Mouse (Mus musculus) heart, embryonic 11.5 days (tissue): ENCODE data around the gene Itpk1. TPM values are rescaled to one million over a fixed set of nuclear protein-coding genes. Genes with fewer than 3 reads are reported as not detected.

ENCODE experiments used
- ATAC-seq: fragments of 200-750 bp; cut with Nextera tagmentation; replicated peaks from 2 replicates; pipeline ENCODE4 v1.8.0; 2017; ENCODE audit warnings: moderate library complexity; ENCODE audit not compliant: insufficient number of reproducible peaks, low FRiP score, low TSS enrichment
- H3K27ac ChIP-seq: fragments of 300-500 bp; sonication (generic); 2 replicates; pipeline ENCODE4 v1.5.1; 2014; ENCODE audit warnings: mild to moderate bottlenecking, low read depth, low read length
- H3K27me3 ChIP-seq: fragments of 300-500 bp; sonication (generic); 2 replicates; pipeline ENCODE4 v1.6.1; 2014; ENCODE audit warnings: mild to moderate bottlenecking, low read length, mixed read lengths; ENCODE audit not compliant: control insufficient read depth, insufficient read depth
- H3K36me3 ChIP-seq: fragments of 300-500 bp; sonication (generic); 2 replicates; pipeline ENCODE4 v1.6.1; 2014; ENCODE audit warnings: mild to moderate bottlenecking, low read length, moderate library complexity, mixed read lengths; ENCODE audit not compliant: control insufficient read depth, insufficient read depth
- H3K4me1 ChIP-seq: fragments of 300-500 bp; sonication (generic); 2 replicates; pipeline ENCODE4 v1.6.1; 2014; ENCODE audit warnings: low read length; ENCODE audit not compliant: control insufficient read depth, insufficient read depth
- H3K4me2 ChIP-seq: fragments of 300-500 bp; sonication (generic); 2 replicates; pipeline ENCODE4 v1.6.1; 2014; ENCODE audit warnings: mild to moderate bottlenecking, moderate library complexity
- H3K4me3 ChIP-seq: fragments of 300-500 bp; sonication (generic); 2 replicates; pipeline ENCODE4 v1.5.1; 2014; ENCODE audit warnings: low read depth, low read length
- H3K9ac ChIP-seq: fragments of 300-500 bp; sonication (generic); 2 replicates; pipeline ENCODE4 v1.6.1; 2014; ENCODE audit warnings: mild to moderate bottlenecking, low read depth, low read length, moderate library complexity
- H3K9me3 ChIP-seq: fragments of 300-500 bp; sonication (generic); replicated peaks from 2 replicates; pipeline ENCODE4 v1.6.1; 2016; ENCODE audit warnings: low read length; ENCODE audit not compliant: control insufficient read depth
- WGBS: fragments of 180-500 bp; shearing (Covaris S2); extraction: QIAGEN DNeasy Blood & Tissue Kit; methylation state at CpG from one replicate; pipeline ENCODE4 v1.1.7; 2014; ENCODE audit not compliant: insufficient replicate concordance; 5-methylcytosine and 5-hydroxymethylcytosine counted together
- polyA plus RNA-seq: library from polyadenylated mRNA; unstranded; fragments of >200 nt; fragmentation: Nextera tagmentation; extraction: Ambion mirVana; gene quantifications from 2 replicates; pipeline ENCODE4 v1.2.1, GENCODE M21; 2014

Gene Itpk1
- polyA plus RNA-seq, 1 experiment from 2014 or later, result 3.5 TPM

DNA sequence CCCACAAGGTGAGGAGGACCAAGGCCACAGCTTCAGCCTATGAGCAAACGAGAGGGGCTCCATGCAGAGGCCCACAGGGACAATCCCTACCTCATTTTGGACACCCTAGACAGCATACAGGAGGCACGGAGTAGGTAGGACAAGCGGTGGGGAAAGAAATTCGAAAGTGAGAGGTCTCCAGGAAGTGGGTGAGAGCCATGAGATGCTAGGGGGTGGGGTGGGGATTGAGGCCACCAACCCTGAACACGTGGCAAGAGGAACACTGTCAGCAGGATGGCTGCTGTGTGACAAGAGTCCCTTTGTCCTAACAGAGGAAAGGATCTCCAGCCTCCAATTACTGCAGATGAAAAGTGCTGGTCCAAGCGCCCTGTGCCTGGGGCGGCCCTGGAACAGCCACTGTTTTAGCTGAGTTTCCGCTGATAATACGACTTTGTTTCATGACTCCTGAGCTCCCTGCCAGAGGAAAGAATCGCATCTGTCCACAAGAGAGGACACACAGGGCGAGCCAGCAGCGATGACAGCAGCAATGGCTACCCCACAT lies 82.4 kb downstream of the Itpk1 start:
- 60% methylated on average over 12 of the region's 12 CpGs for WGBS
- peaks cover 2% of the 10 kb centered on the region; the same call in 1 of the 2 replicates for H3K4me1 ChIP-seq

DNA sequence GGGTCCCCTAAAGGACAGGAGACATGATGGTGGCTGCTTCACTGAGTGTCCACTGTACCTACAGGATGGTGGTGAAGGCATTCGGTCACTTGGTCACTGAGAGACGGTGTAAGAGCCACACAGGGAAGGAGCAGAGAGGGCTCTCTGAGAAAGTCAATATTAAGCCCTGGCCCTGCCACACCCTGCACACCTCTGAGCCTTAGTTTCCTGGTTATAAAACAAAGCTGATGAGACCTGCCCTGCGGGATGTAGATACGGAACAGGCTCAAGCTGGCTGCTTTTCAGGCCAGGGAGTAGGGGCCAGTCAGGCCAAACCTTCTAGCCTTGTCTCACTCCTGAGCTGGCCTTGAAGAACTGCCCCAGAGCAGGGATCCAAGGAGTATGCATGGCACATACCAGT lies 82.9 kb downstream of the Itpk1 start:
- Histone ChIP-seq H3K36me3 (no peaks in the 10 kb centered on the region), H3K4me1 (peaks cover 3% of the 10 kb centered on the region; the same call in 1 of the 2 replicates), H3K9ac (no peak overlapping the region), H3K27me3 (no peaks in the 10 kb centered on the region), H3K9me3 (no peaks in the 10 kb centered on the region), H3K4me3 (no peak overlapping the region), H3K27ac (no peak overlapping the region), H3K4me2 (no peak overlapping the region)
- no peak for ATAC-seq
- 88% methylated on average over 4 of the region's 4 CpGs for WGBS

More for the DNA sequence above, 82.4 kb downstream of the Itpk1 start:
- Histone ChIP-seq H3K27ac (no peak overlapping the region), H3K4me3 (no peak overlapping the region), H3K4me2 (no peak overlapping the region), H3K9me3 (no peaks in the 10 kb centered on the region), H3K27me3 (no peaks in the 10 kb centered on the region), H3K36me3 (no peaks in the 10 kb centered on the region), H3K9ac (no peak overlapping the region)
- ATAC-seq, result no peak

DNA sequence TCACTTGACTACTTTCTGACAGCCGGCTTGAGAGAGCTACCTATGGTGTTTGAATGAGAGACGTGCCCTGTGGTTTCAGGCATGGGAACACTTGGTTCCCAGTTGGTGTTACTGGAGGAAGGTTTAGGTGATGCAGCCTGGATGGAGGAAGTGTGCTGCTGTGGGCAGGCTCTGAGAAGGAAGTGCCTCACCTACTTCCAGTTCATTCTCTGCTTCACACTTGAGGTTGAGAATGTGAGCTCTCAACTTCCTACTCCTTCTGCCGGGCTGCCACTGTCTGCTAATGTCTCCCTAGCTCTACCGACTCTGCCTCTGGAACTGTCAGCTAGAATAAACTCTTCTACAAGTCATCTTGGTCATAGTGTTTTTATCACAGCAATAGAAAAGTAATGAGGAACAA lies 83.5 kb downstream of the Itpk1 start:
- Histone ChIP-seq H3K27ac (no peak overlapping the region), H3K4me3 (no peak overlapping the region), H3K9me3 (no peaks in the 10 kb centered on the region), H3K4me2 (no peak overlapping the region), H3K36me3 (no peaks in the 10 kb centered on the region), H3K9ac (no peak overlapping the region), H3K4me1 (peaks cover 9% of the 10 kb centered on the region; the same call in 1 of the 2 replicates), H3K27me3 (no peaks in the 10 kb centered on the region)
- no peak for ATAC-seq
- WGBS, result 71% methylated on average over 4 of the region's 4 CpGs

DNA sequence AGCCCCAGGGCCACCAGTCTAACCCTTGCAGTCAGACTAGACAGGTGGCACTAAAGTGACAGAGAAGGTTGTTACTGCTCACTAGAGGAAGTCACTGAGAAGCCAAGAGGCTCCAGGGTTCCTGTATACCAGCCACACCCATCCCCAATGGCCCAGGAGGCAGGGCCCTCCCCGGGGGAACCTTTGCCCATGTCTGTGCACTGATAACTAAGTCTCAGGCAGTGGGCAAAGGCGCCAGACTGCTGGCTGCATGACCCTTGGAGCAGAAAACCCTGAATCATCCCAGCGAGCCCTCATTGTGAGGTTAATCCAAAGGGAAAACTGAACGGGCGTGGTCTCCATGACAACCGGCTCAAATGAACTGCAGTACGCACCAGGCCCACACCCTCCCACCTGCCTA lies 84.8 kb downstream of the Itpk1 start:
- Histone ChIP-seq H3K4me2 (no peak overlapping the region), H3K9me3 (no peaks in the 10 kb centered on the region), H3K27me3 (no peaks in the 10 kb centered on the region), H3K4me1 (peaks cover 11% of the 10 kb centered on the region; the same call in 1 of the 2 replicates), H3K4me3 (no peak overlapping the region), H3K36me3 (no peaks in the 10 kb centered on the region), H3K27ac (no peak overlapping the region), H3K9ac (no peak overlapping the region)
- ATAC-seq, result no peak
- 82% methylated on average over 7 of the region's 7 CpGs for WGBS

DNA sequence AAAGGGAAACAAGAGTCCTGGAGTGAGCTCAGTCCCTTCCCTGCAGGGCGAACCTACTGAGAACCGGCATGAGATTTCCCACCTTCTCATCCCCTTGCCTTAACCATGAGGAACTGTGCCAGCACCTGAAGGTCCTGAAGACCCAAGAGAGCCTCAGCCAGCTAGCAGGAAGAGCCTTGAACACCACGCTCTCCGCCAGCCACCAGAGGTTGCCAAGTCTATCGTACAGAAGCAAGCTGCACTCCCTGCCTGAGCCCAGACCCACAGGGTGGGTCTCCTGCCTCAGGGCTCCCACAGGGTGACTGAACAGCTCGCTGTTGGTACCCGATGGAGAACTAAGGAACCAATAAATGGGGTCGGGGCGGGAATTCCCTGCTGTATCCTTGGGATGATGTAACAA lies 86.6 kb downstream of the Itpk1 start:
- H3K9me3 ChIP-seq, result no peaks in the 10 kb centered on the region
- H3K27me3 ChIP-seq, result no peaks in the 10 kb centered on the region
- peaks cover 11% of the 10 kb centered on the region; the same call in 1 of the 2 replicates for H3K4me1 ChIP-seq
- no peak for ATAC-seq
- WGBS, result 73% methylated on average over 9 of the region's 9 CpGs
- no peak overlapping the region for H3K9ac ChIP-seq
- no peak overlapping the region for H3K27ac ChIP-seq
- H3K36me3 ChIP-seq, result no peaks in the 10 kb centered on the region
- no peak overlapping the region for H3K4me2 ChIP-seq
- no peak overlapping the region for H3K4me3 ChIP-seq

DNA sequence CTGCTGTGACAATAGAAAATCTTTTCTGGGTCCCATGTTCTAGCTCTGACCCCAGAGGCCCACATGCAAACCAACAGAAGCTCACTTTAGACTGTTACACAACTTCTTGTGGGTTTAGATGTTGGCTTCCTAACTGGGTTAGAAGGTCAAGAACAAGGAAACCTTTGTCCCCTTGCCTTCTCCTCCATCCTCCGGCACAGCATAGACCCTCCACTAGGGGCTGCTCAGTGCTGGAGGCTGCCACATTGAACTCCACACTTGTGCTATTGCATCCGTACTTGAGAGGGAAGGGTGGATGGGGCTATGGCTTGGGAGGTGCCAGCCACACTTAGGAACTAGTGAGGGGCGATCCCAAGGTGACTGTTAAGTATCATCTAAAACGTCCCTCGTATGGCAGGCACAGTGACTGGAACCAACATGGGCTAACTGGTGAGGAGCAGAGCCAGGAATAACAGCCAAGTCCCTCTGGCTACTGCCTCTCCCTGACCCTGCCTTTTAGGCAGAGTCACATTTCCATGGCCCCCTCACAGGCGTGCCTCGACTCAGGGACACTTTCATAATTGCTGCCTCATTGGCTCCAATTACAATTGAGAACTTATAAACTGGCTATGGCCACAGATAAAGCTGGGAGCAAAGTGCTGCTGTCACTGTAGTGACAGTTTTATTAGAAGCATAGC lies 87.7 kb downstream of the Itpk1 start:
- Histone ChIP-seq H3K4me1 (peaks cover 10% of the 10 kb centered on the region; the same call in 1 of the 2 replicates), H3K9ac (no peak overlapping the region), H3K4me2 (no peak overlapping the region), H3K27me3 (no peaks in the 10 kb centered on the region), H3K36me3 (no peaks in the 10 kb centered on the region), H3K9me3 (no peaks in the 10 kb centered on the region), H3K27ac (no peak overlapping the region), H3K4me3 (no peak overlapping the region)
- WGBS, result 50% methylated on average over 7 of the region's 7 CpGs
- no peak for ATAC-seq

DNA sequence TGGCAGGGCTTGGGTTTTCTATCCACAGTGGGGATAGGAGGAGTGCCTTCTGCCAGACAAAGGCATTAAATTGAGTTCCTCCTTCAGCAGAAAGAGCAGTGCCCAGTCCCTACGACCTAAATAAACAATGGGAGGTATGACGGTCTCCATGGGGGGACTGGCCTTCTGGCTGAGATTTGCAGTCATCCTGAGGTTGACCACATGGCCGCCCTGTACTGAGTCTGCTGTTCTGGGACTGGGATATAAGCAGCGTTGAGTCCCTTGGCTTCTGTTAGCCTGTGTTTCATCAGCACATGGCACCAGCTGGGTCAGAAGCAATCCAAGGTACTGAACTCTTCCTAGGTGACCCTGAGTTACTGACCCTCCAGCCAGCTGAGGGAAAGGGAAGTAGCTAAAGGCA lies 88.5 kb downstream of the Itpk1 start:
- Histone ChIP-seq H3K9ac (no peak overlapping the region), H3K4me2 (no peak overlapping the region), H3K9me3 (no peaks in the 10 kb centered on the region), H3K4me3 (no peak overlapping the region), H3K27me3 (no peaks in the 10 kb centered on the region), H3K27ac (no peak overlapping the region), H3K4me1 (peaks cover 9% of the 10 kb centered on the region; the same call in 1 of the 2 replicates), H3K36me3 (no peaks in the 10 kb centered on the region)
- 40% methylated on average over 4 of the region's 4 CpGs for WGBS
- ATAC-seq, result no peak

DNA sequence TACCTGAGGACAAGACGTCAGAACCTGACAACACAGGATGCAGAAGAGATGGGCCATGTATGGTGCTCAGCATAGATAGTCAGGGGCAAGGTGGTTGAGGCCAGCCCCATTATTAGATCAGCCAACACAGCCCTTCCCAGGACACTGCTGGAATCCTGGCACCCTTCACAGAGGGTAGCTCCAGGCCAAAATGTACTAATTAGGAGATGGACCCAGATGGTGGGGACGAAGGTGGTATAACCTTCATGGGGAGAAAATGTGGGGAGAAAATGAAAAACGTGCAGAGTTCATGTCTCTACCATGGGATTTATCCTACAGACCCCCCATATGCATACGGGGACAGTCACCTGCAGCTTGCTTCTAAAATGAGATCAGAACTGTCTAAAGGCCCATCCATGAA lies 91.3 kb downstream of the Itpk1 start:
- 73% methylated on average over 4 of the region's 4 CpGs for WGBS
- no peak overlapping the region for H3K4me2 ChIP-seq

DNA sequence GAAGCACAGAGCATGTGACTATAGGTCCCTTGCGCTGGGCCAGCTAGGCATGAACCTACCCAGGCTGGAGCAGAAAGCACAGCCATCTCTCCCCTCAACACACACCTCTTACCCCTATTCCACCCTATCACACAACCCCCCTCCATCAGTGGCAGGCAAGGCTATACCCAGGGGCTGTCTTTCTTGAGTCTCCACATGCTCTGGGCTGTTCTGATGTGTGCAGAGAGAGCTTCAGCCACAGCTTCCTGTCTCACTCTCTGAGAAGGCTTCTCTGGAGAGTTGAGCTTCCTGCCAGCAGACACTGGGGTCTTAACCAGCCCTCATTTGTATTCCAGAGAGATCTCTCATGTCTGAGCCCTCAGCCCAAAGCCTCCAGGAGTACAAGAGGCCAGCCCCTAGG lies 92.3 kb downstream of the Itpk1 start:
- 87% methylated on average over 1 of the region's 1 CpGs for WGBS
- Histone ChIP-seq H3K36me3 (no peaks in the 10 kb centered on the region), H3K4me3 (no peak overlapping the region), H3K27ac (no peak overlapping the region), H3K9ac (no peak overlapping the region), H3K27me3 (no peaks in the 10 kb centered on the region), H3K4me2 (no peak overlapping the region), H3K4me1 (peaks cover 18% of the 10 kb centered on the region), H3K9me3 (no peaks in the 10 kb centered on the region)
- ATAC-seq, result no peak

More for the DNA sequence above, 91.3 kb downstream of the Itpk1 start:
- no peak overlapping the region for H3K9ac ChIP-seq
- no peaks in the 10 kb centered on the region for H3K27me3 ChIP-seq
- no peak overlapping the region for H3K4me3 ChIP-seq
- H3K27ac ChIP-seq, result no peak overlapping the region
- no peaks in the 10 kb centered on the region for H3K9me3 ChIP-seq
- ATAC-seq, result no peak
- peaks cover 10% of the 10 kb centered on the region for H3K4me1 ChIP-seq
- H3K36me3 ChIP-seq, result no peaks in the 10 kb centered on the region
